Mouse (Mus musculus): ENCODE results near the gene Klhl35.

DNA sequence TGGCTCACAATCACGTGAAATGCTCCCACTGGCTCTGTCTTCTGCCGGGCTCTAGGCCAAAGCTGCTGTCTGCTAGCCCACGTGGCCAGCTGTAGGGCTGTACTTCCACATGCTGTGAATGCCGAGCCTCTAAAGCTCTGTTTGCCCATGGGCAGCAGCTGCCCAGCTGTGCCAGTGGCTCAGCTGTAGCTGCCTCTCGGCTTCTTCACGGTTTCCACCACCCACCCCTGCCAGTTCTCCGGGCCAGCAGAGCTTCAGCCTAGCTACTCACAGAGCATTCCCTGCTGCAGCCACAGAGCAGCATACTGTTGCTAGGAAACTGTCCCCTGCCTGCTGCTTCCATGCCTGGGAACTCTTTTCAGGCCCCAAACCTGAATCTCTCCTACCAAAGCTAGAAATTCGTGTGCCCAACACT, 44.3 kb downstream of the Klhl35 start:
- TF ChIP-seq CTCF (conservative IDR thresholded peaks at IDR 0.05; ENCODE audit: low read length) (no peak), NANOG (IDR thresholded peaks at IDR 0.05; ENCODE audit: borderline replicate concordance, low read length) (no peak)

All from E14TG2a.4 (cell line).